Mouse (Mus musculus) liver, adult 2 months (tissue): ENCODE data around the gene Ncapg2.

Experiments used
- CTCF ChIP-seq: fragments of 200-500 bp; IDR thresholded peaks from 2 replicates; pipeline ENCODE4 v1.5.1; 2011; ENCODE audit warnings: low read depth, low read length, control low read depth
- POLR2A ChIP-seq: fragments of 200-500 bp; IDR thresholded peaks from 2 replicates; pipeline ENCODE4 v1.6.1; 2011; ENCODE audit warnings: low read length, control low read depth; ENCODE audit not compliant: insufficient read depth; ENCODE audit errors: extremely low read depth

DNA sequence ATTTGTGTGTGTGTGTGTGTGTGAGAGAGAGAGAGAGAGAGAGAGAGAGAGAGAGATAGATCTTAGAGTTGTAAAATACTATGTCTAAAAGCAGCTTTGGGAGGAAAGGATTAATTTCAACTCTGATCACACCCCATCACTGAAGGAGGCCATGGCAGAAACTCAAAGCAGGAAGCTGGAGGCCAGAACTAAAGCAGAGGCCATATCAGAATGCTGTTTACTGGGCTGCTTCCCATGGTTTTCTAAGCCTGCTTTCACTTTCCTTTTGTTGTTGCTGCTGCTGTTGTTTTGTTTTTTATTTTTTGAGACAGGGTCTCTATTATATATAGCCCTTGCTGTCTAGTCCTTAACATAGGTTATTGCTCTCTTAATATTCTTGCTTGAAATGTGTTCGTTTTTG, 11.3 kb downstream of the Ncapg2 start:
- TF ChIP-seq POLR2A (no peak), CTCF (no peak)
